Mouse (Mus musculus) ZHBTc4 (cell line): ENCODE measurements around the gene Synpr.

Source experiments
- DNase-seq: peaks from one replicate; pipeline ENCODE4 v3.0.0-alpha.2; 2011; ENCODE audit warnings: low read depth, low spot score

Gene Synpr

DNA sequence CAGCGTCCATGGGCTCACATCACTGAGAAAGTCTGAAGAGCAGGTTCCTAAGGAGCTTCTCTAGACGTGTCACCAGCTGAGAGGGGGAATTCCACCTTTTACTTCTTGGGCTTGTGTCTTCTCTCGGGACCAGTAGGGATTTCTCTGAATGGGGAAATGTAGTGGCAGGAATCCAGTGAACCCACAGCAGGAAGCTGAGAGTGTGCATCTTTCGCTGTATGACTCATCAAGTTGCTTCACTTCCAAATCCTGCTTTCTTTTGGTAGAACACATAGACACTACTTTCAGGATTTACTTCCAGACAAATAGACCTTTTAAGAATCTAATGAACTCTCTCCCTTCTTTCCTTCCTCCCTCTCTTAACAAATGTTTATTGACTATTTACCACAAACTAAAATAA, 266.6 kb downstream of the Synpr start:
- DNase-seq = no peak

DNA sequence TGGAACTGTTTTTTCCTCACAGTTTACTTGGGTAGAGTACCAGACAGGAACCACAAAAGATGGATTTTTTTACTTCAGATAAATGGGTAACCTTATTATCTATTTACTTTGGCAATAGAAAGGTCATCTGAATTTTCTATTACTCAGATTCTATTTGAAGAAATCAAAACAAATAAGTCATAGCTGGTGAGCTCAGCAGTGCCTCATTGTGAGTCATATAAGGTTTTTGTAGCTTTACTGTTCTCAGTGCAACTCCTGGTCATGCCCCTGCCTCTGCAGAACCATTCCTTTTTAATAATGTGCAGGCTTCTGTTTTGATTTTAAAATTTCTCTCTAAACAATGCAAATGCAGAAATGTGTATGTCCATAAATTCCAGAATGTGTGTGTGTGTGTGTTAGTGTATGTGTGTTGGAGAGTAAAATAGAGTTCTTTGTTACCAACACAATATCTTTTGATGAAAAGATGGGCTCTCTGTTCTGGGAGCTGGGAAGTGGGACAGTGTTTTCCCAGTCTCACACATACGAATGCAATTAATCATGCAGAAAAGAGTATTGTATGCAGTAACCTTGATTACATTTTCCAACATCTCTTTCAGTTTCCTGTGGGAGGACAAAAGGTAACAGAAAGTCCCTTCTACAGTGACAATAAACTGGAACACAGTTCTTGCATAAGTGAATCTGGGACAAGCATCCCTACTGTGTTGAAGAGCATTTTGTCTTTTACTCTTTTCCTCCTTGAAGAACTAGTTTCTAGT, 269.2 kb downstream of the Synpr start:
- DNase-seq = no peak

DNA sequence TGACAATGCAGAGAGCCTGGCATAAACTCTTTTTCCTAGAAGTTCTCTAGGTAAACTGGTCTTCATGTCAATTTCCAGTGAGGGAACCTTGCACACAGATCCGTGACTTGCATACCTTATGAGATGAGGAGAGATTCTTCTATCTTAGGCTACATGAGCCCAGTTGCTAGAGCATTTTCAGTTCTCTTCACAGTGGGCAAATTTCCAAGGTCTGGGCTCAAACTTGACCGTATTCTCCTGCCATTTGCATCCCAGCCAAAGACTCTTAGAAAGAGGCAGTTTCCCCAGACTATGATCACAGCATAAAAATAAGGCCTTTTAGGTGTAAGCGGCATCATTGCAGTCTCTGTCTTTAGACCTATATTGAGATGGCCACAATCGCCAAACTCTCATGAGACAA, 270.1 kb downstream of the Synpr start:
- DNase-seq = no peak

DNA sequence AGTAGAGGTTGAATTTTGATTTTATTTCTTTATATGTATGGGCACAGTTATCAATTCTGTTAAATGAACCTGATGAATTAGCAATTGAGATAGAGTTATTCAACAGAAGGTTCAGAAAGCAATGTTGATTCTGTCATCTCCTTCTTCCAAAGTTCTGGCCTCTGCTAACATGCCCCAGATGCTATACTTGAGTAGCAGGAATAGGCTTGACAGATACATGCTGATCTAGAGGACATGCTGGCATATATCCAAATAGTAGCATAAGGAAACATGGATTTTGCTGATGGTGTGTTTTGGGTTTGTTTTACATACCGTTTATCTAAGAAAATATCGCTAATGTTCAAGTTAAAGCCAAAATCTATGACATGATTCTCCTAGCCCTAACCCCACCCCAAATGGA, 273.5 kb downstream of the Synpr start:
- DNase-seq = no peak

DNA sequence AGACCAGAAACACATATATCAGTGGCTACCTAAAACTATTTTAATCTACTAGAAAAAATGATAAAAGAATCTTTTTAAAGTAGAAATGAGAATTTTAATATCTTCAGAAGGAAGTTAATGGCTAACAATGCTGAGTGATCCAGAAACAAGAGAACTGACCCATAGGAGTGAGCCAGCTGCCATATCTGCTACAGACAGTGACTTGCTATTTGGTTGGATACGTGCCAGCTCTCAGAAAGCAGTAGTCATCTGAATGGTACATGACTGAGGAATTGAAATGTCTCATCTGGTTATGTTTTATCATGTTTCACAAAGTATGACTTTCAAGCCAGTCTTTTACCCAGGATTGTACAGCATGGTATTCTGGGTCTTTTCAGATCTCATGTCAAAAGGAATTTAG, 282.7 kb downstream of the Synpr start:
- DNase-seq = no peak

DNA sequence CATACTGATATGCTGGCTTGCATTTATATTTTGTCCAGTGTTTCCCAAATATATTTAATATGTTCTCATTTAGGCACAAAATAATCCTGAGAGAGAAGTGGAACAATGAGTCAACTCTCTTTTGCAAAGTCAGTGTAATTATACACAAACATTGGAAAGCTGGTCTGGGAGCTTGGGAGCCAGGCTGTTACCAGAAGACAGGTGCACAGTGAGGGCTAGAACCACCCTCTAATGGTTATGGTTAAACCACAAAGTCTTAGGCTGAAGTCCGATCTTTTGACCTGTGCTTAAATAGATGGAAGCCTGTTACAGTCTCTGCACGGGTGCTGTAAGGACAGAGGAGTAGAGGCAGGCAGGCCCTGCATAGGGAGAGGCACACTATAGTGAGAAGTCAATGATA, 283.4 kb downstream of the Synpr start:
- DNase-seq = no peak

DNA sequence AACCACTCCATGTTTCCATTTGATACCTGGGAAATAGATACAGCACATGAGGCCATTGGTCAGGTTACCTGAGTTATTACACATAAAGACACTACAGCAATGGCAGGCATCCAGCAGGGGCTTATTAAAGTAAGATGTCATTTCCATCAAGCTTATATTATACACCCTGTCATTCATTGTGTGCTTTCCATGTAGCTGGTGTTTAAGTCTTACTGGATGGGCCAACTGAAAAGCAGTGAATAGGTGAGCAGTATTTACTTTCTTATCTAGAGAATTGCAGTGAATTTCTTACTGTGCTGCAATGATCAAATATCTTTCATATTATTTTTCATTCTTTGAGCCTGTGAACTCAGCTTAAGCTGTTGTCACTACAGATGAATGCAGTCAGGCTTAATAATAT, 287.4 kb downstream of the Synpr start:
- DNase-seq = no peak

DNA sequence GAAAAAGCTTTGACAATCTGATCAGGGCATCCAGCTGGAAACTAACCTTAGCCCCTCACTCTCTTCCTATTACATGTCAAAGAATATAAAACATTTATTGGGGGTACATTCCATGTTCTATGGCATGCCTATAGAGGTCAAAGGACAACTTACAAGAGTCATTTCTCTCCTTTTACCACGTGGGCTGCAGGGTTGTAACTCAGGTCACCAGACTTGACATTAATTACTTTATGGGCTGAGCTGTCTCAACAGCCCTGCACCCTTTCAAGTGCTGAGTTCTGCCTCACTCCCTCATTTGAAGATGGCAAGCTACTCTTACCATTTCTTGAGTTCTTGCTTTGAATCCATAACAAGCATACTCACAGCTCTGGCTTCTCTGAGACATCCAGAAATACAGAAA, 287.9 kb downstream of the Synpr start:
- DNase-seq = no peak

DNA sequence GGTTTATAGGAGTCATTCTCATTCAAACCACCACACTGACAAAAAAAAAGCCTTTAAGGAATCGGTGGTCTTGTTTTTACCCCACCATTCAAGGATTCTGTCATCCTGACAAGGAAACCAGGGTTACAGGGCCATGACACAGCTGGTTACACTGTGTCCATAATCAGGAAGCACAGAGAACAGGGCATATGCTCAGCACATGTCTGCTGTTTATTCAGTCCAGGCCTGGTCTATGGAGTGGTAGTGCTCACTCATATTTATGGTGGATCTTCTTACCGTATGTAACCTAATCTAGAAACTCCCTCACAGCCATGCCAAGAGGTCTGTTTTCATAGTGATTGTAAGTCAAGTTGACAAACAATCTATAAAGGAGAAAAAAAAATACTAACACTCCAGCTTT, 293.5 kb downstream of the Synpr start:
- no peak for DNase-seq

DNA sequence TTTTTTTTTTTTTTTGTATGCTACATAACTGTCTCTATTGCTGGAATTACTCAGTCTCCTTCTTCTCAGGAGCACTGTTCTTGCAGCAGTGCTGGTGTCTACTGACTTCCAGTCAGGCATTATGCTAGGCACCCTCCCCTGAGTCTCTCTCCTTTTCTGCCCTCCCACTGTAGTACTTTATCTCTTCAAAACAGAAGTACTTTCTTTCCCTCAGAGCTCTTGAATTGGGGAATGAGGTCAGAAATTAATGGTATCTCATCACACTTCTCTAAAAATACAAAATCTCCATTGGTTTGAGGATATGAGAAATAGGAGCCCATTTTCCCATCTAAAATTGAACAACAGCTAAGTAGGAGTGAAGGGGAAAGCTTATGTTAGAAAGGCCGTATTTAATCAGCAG, 294.2 kb downstream of the Synpr start:
- DNase-seq = no peak

DNA sequence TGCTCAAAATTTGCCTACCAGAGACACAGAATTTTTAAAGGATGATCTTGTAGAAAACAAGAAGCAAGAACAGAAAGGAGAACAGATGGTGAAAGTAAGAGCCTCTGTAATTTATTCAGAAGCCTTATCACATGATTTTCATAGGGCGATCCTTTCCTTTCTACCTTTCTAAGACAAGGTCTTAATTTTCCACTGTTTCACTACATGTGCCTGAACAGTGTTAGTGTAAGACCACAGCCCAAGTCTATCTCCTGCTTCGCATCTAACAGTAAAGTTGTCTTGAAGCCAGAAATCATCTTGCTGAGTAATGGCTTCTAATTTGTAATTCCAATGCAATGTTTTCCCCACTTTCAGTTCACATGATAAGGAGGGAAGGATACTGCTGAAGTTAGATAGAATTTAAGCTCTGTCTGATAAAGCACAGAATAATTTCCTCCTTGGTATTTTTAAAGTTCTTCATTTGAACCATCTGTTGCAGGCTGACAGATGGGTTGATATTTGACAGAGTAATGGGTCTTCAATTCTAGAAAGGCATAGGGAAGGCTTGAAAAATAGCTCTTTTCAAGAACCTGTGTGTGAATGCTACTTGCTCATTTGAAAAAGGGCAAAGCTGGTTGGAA, 308.9 kb downstream of the Synpr start:
- DNase-seq = no peak

DNA sequence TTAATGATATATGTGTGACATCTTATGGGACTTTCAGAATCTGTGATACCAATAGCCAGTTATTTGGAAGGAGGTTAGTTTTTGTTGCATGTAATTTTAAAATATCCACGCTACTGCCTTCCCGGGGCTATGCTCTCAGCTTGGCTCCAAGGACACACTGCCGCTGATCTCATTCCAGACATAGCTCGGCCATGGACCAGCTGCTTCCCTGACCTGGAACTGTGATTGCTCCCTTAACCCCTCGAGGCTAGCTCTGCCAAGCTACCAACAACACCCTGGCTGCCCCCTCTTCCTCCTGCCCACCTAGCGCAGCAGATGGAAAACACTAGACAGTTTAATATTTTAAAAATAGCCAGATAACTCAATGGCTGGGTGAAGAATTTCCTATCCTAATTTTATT, 311.7 kb downstream of the Synpr start:
- DNase-seq = no peak

DNA sequence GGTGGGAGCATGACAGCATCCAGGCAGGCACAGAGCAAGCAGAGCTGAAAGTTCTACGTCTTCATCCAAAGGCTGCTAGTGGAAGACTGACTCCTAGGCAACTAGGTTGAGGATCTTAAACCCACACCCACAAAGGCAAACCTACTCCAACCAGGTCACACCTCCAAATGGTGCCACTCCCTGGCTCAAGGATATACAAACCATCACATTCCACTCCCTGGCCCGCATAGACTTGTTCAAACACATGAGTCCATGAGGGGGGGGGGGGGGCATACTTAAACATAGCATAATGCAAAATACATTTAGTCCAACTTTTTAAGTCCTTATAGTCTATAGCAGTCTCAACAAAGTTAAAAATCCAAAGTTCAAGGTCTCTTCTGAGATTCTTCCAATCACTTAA, 312.6 kb downstream of the Synpr start:
- DNase-seq = no peak

DNA sequence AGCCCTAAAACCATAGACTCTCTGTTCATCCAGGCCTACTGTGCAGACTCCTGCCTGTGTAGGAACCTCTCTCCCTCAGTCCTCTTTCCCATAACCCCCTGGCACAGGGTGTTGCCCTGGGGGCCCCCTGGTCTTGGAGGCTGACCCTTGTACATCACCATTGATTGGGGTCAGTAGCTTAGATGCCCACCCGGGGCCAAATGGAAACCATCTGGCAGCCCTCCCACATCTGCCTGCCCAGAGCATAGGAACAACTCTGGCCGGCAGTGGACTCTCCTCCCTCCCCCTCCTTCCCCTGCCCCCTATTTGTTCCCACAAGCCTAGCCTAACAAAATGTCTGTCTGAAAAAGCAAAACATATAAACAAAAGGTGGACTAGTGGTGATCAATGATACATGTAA, 336.0 kb downstream of the Synpr start:
- no peak for DNase-seq

DNA sequence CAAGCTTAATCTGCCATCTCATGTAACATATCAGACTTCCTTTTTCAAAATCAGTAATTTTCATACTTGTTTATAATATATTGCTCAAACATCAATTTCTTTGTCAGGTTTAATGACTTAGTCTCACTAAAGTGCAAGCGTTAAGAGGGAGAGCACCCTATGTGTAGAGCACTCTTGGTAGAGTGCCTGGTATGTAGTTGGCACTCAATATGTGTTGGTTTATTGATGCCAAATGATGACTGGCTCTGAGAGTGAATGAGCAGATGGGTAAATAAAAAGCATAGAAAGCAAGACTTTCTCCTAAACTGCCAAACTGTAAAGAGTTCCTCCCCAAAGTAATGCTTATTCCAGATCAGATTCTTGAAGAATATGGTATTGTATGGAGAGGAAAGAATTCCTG, 365.3 kb downstream of the Synpr start:
- no peak for DNase-seq

DNA sequence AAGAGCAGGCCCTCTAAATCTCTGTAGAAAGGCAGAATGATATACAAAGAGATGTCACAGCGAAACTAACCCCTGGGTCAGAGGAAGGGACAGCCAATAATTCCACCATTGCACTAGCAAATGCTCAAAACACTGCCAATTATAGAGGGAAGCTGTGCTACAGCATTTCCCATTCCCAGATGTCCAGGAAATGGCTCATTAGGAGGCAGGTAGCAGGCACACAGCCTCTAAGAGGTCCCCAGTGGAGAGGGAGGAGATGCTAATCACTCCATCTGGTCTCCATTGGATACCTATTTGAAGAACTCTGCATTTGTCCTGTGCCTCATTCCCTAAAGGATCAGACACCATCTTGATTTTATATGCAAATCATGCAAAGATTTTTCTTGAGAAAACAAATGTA, 366.5 kb downstream of the Synpr start:
- DNase-seq = no peak

DNA sequence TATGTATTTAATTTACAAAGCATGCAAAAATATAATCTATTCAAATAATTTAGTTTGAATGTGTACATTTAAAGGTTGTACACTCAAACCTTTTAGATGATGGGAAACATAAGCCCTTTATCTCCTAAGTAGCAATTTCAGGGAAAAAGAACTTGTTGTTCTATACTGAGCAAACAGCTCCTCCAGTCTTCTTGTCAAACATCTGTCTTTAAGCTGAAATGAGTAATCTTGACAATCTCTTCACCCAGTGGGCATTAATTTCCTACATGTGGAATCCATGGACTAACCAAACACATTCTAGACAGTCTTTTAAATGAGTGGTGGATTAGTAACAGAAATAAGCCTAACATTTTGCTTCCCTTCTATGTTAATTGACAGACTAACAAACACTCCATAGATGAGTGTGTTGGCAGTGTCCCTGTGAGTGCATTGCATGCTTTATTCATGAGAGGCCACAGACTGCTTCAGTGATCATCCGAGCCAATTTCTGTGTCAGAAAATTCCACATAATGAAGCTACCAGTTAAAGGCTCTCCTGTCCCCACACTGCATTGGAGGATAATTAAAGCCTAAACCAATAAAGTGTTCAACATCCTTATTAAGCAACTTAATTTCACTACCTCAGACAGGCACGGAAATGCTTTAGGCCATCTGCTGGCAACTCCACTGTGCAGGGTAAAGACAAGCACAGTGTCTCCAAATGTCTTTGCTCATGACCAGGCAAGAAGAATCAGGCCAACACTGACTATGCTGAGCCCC, 367.1 kb downstream of the Synpr start:
- DNase-seq = no peak
